Mouse (Mus musculus) myocyte (in vitro differentiated cells): ENCODE data around the gene Usb1.

Source experiments
- E2F4 ChIP-seq: IDR thresholded peaks from one replicate; pipeline ENCODE4 v1.6.1; 2011; ENCODE audit warnings: mild to moderate bottlenecking, control low read depth, moderate library complexity; ENCODE audit not compliant: insufficient read depth
- POLR2A ChIP-seq: IDR thresholded peaks from one replicate; pipeline ENCODE4 v1.6.1; 2011; ENCODE audit warnings: low read depth, mild to moderate bottlenecking, control low read depth, moderate library complexity; ENCODE audit not compliant: insufficient read length
- POLR2AphosphoS2 ChIP-seq: IDR thresholded peaks from one replicate; pipeline ENCODE4 v1.6.1; 2011; ENCODE audit warnings: low read depth, control low read depth; ENCODE audit not compliant: insufficient read length
- SRF ChIP-seq: IDR thresholded peaks from one replicate; pipeline ENCODE4 v1.6.1; 2011; ENCODE audit warnings: low read depth; ENCODE audit not compliant: control insufficient read depth, insufficient read length
- TCF12 ChIP-seq: IDR thresholded peaks from one replicate; pipeline ENCODE4 v1.6.1; 2011; ENCODE audit warnings: mild to moderate bottlenecking, control low read depth; ENCODE audit not compliant: poor library complexity, insufficient read depth, severe bottlenecking
- USF1 ChIP-seq: IDR thresholded peaks from one replicate; pipeline ENCODE4 v1.6.1; 2011; ENCODE audit warnings: low read depth, mild to moderate bottlenecking, control low read depth, moderate library complexity

GRCm38 (mm10) chr8:95312836-95313235, 19.2 kb upstream of the Usb1 start:
- no peak for TF ChIP-seq POLR2A
- TF ChIP-seq POLR2AphosphoS2 = no peak
- no peak for TF ChIP-seq TCF12
- TF ChIP-seq USF1 = no peak
- TF ChIP-seq SRF = no peak
- TF ChIP-seq E2F4 = no peak
